Mouse (Mus musculus) myocyte (in vitro differentiated cells): Measurements from ENCODE around the gene Pdgfd. TPM values are rescaled to one million over a fixed set of nuclear protein-coding genes. Genes with fewer than 3 reads are reported as not detected.

Experiments used
- H3K27me3 ChIP-seq: one replicate; pipeline ENCODE4 v1.6.1; 2011; ENCODE audit not compliant: control insufficient read depth, insufficient read depth, insufficient read length
- H3K36me3 ChIP-seq: one replicate; pipeline ENCODE4 v1.6.1; 2011; ENCODE audit not compliant: control insufficient read depth, insufficient read depth
- H3K4me2 ChIP-seq: one replicate; pipeline ENCODE4 v1.6.1; 2011; ENCODE audit warnings: low read depth, control low read depth
- H3K4me3 ChIP-seq: one replicate; pipeline ENCODE4 v1.5.1; 2011; ENCODE audit warnings: mild to moderate bottlenecking, control low read depth, moderate library complexity
- H3K79me2 ChIP-seq: one replicate; pipeline ENCODE4 v1.6.1; 2011; ENCODE audit not compliant: control insufficient read depth, insufficient read depth
- H3ac ChIP-seq: one replicate; pipeline ENCODE4 v1.6.1; 2011; ENCODE audit not compliant: control insufficient read depth, insufficient read length
- CEBPB ChIP-seq: IDR thresholded peaks from 2 replicates; pipeline ENCODE4 v1.6.1; 2011; ENCODE audit warnings: mild to moderate bottlenecking, moderate library complexity; ENCODE audit not compliant: poor library complexity, insufficient read depth, severe bottlenecking
- E2F4 ChIP-seq: IDR thresholded peaks from one replicate; pipeline ENCODE4 v1.6.1; 2011; ENCODE audit warnings: mild to moderate bottlenecking, control low read depth, moderate library complexity; ENCODE audit not compliant: insufficient read depth
- MAX ChIP-seq: IDR thresholded peaks from one replicate; pipeline ENCODE4 v1.6.1; 2011; ENCODE audit warnings: low read depth, mild to moderate bottlenecking, control low read depth
- MYOD1 ChIP-seq, 3 experiments: IDR thresholded peaks; one replicate each; pipeline ENCODE4 v1.6.1; 2011; ENCODE audit warnings: control low read depth in 2 of 3, low read depth in 2 of 3, mild to moderate bottlenecking in 2 of 3, moderate library complexity in 1 of 3; ENCODE audit not compliant: insufficient read length in 2 of 3, control insufficient read depth in 1 of 3
- MYOG ChIP-seq, 3 experiments: IDR thresholded peaks; one replicate each; pipeline ENCODE4 v1.6.1; 2011; ENCODE audit warnings: control low read depth in 2 of 3, low read depth in 2 of 3, mild to moderate bottlenecking in 2 of 3; ENCODE audit not compliant: insufficient read length in 2 of 3, control insufficient read depth in 1 of 3, insufficient read depth in 1 of 3
- POLR2A ChIP-seq: IDR thresholded peaks from one replicate; pipeline ENCODE4 v1.6.1; 2011; ENCODE audit warnings: low read depth, mild to moderate bottlenecking, control low read depth, moderate library complexity; ENCODE audit not compliant: insufficient read length
- POLR2AphosphoS2 ChIP-seq: IDR thresholded peaks from one replicate; pipeline ENCODE4 v1.6.1; 2011; ENCODE audit warnings: low read depth, control low read depth; ENCODE audit not compliant: insufficient read length
- REST ChIP-seq: IDR thresholded peaks from one replicate; pipeline ENCODE4 v1.6.1; 2011; ENCODE audit warnings: mild to moderate bottlenecking, control low read depth, moderate library complexity; ENCODE audit not compliant: insufficient read depth, insufficient read length
- SRF ChIP-seq: IDR thresholded peaks from one replicate; pipeline ENCODE4 v1.6.1; 2011; ENCODE audit warnings: low read depth; ENCODE audit not compliant: control insufficient read depth, insufficient read length
- TCF12 ChIP-seq: IDR thresholded peaks from one replicate; pipeline ENCODE4 v1.6.1; 2011; ENCODE audit warnings: mild to moderate bottlenecking, control low read depth; ENCODE audit not compliant: poor library complexity, insufficient read depth, severe bottlenecking
- TCF3 ChIP-seq: IDR thresholded peaks from one replicate; pipeline ENCODE4 v1.6.1; 2011; ENCODE audit warnings: low read depth, control low read depth; ENCODE audit not compliant: insufficient read length
- USF1 ChIP-seq: IDR thresholded peaks from one replicate; pipeline ENCODE4 v1.6.1; 2011; ENCODE audit warnings: low read depth, mild to moderate bottlenecking, control low read depth, moderate library complexity
- polyA plus RNA-seq: library from polyadenylated mRNA; unstranded; fragments of >200 nt; fragmentation: generic; extraction: Trizol; gene quantifications from one replicate; pipeline ENCODE4 v1.2.1, GENCODE M21; 2012; ENCODE audit warnings: missing spikeins

Gene Pdgfd
- polyA plus RNA-seq, 1 experiment: 1.3 TPM

DNA sequence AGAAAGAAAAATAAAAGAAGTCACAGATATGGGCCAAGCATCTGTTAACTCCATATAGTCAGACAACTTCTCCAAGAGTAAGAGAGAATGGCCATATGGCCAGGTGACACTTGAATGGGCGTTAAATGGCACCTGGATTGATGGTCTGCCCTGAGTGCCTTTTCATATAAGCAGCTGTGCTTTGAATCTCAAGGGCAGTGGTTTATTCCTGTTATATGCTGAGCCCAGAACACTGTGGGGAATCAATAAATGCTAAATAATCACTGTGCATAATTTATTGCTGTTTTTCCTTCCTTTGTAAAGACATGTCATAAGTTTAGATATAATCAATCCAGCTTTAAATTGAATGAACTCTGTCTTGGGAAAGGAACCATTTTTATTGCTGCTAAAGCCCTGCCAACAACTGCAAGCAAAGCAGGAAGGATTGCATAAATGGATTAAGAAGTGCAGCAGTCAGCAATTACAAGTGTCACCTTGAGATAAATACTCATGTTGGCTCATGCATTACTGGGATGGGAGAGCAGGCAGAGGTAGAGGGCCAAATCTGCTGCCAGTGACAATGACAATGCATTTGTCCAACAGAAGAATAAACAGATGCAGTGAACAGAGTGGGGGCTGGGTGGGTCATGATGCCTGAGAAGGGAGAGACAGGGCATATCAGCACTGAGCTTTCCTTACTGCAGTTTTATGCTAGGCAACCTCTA is 185.0 kb downstream of the Pdgfd start:
- no peaks in the 10 kb centered on the region for H3K36me3 ChIP-seq
- no peak overlapping the region for H3ac ChIP-seq
- TF ChIP-seq CEBPB (no peak), USF1 (no peak), TCF3 (no peak), MAX (no peak), E2F4 (no peak), TCF12 (no peak), POLR2AphosphoS2 (no peak), POLR2A (no peak), SRF (no peak), MYOD1 (IDR thresholded peaks at IDR 0.05; ENCODE audit: control insufficient read depth in 1 of 3, insufficient read length in 2 of 3, low read depth in 2 of 3) (no peak), MYOG (IDR thresholded peaks at IDR 0.05; ENCODE audit: control insufficient read depth in 1 of 3, insufficient read depth in 1 of 3, insufficient read length in 2 of 3, low read depth in 2 of 3) (no peak), REST (no peak)
- no peak overlapping the region for H3K4me3 ChIP-seq
- H3K4me2 ChIP-seq: no peak overlapping the region
- no peaks in the 10 kb centered on the region for H3K27me3 ChIP-seq
- H3K79me2 ChIP-seq: no peaks in the 10 kb centered on the region

DNA sequence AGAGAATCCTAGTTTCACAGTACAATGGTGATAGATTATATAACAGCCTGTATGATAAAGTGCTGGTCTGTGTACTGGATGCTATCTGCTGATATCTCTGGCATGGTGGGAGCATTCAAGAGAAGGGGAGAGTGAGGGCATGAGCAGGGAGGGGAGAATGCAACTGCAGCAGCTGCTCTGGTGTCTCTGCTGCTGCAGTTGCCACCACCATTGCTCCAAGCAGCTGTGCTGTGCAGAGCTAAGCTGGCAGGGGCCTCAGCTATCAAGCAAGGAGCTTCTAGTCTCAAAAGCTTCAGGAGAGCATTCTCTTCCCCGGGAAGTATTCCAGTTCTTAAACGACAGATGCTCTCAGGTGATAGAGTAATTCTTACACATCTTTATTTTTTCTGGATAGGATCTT is 192.4 kb downstream of the Pdgfd start:
- H3K79me2 ChIP-seq: no peaks in the 10 kb centered on the region
- H3K4me2 ChIP-seq: no peak overlapping the region
- no peaks in the 10 kb centered on the region for H3K36me3 ChIP-seq
- H3K27me3 ChIP-seq: no peaks in the 10 kb centered on the region
- H3ac ChIP-seq: no peak overlapping the region
- TF ChIP-seq POLR2A: no peak
- peak; percentile 63 for TF ChIP-seq TCF3
- peak; percentile 57 for TF ChIP-seq TCF12
- TF ChIP-seq MYOG (IDR thresholded peaks at IDR 0.05; ENCODE audit: control insufficient read depth in 1 of 3, insufficient read depth in 1 of 3, insufficient read length in 2 of 3, low read depth in 2 of 3): peak; percentile 57 to 95 (median 85)
- no peak for TF ChIP-seq POLR2AphosphoS2
- TF ChIP-seq SRF: no peak
- TF ChIP-seq MYOD1 (IDR thresholded peaks at IDR 0.05; ENCODE audit: control insufficient read depth in 1 of 3, insufficient read length in 2 of 3, low read depth in 2 of 3): peak in 2 of 3 experiments; percentile 83
- H3K4me3 ChIP-seq: no peak overlapping the region

DNA sequence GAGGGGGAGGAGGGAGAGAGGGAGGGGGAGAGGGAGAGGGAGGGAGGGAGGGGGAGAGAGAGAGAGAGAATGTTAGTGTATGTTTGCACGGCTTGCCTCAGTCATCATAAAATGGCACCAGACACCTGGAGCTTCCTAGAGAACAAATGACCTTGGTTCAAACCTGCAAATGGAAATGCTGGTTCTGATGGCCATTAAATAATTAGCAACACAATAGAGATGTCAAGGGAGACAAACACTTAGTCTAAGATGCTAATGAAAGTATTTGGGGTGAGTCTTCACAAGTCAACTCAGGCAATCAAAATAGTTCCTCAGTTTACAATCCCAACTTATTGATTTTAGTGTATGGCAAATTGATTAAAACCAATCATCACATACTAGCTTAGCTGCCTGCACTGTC is 198.2 kb downstream of the Pdgfd start:
- Histone ChIP-seq H3K4me3 (no peak overlapping the region), H3K79me2 (no peaks in the 10 kb centered on the region), H3K36me3 (no peaks in the 10 kb centered on the region), H3K4me2 (no peak overlapping the region), H3K27me3 (no peaks in the 10 kb centered on the region), H3ac (no peak overlapping the region)
- TF ChIP-seq MAX (no peak), POLR2A (no peak), MYOD1 (IDR thresholded peaks at IDR 0.05; ENCODE audit: control insufficient read depth in 1 of 3, insufficient read length in 2 of 3, low read depth in 2 of 3) (no peak), CEBPB (no peak), USF1 (no peak), POLR2AphosphoS2 (no peak), TCF12 (no peak), REST (no peak)

- H3ac ChIP-seq: no peak overlapping the region
- no peaks in the 10 kb centered on the region for H3K36me3 ChIP-seq
- no peak overlapping the region for H3K4me2 ChIP-seq
- H3K27me3 ChIP-seq: no peaks in the 10 kb centered on the region
- no peak overlapping the region for H3K4me3 ChIP-seq
- no peaks in the 10 kb centered on the region for H3K79me2 ChIP-seq
- TF ChIP-seq MAX (no peak), POLR2AphosphoS2 (no peak)
Observed at GRCm38 (mm10) chr9:6401764-6402163, 233.4 kb downstream of the Pdgfd start.

DNA sequence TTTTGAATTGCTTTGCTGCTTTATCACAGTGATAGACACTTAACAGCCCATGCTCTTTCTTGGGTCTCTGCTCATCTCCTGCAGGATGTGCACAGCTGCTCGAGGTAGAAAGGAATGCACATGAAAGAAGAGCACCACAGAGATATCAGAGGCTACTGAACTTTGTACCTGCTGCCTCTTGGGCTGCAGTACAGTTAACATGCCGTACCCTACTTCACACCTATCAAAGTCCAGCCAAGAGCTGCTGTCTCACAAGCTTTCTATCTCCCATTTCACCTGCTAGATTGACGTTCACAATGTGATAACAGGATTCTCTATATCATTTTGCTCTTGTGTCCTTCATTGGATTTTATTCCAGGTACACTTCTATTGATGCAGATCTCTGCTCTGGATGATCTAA is 238.2 kb downstream of the Pdgfd start:
- TF ChIP-seq CEBPB: no peak
- no peak for TF ChIP-seq MAX
- no peak for TF ChIP-seq E2F4
- TF ChIP-seq POLR2A: no peak
- no peak for TF ChIP-seq TCF12
- no peak for TF ChIP-seq USF1
- TF ChIP-seq MYOD1 (IDR thresholded peaks at IDR 0.05; ENCODE audit: control insufficient read depth in 1 of 3, insufficient read length in 2 of 3, low read depth in 2 of 3): no peak
- no peak for TF ChIP-seq TCF3
- no peak for TF ChIP-seq SRF
- TF ChIP-seq REST: no peak
- TF ChIP-seq MYOG (IDR thresholded peaks at IDR 0.05; ENCODE audit: control insufficient read depth in 1 of 3, insufficient read depth in 1 of 3, insufficient read length in 2 of 3, low read depth in 2 of 3): no peak
- TF ChIP-seq POLR2AphosphoS2: no peak
- H3K36me3 ChIP-seq: no peaks in the 10 kb centered on the region
- no peak overlapping the region for H3ac ChIP-seq
- no peak overlapping the region for H3K4me2 ChIP-seq
- H3K4me3 ChIP-seq: no peak overlapping the region
- H3K27me3 ChIP-seq: no peaks in the 10 kb centered on the region
- H3K79me2 ChIP-seq: no peaks in the 10 kb centered on the region
